In the genomic region with DNA sequence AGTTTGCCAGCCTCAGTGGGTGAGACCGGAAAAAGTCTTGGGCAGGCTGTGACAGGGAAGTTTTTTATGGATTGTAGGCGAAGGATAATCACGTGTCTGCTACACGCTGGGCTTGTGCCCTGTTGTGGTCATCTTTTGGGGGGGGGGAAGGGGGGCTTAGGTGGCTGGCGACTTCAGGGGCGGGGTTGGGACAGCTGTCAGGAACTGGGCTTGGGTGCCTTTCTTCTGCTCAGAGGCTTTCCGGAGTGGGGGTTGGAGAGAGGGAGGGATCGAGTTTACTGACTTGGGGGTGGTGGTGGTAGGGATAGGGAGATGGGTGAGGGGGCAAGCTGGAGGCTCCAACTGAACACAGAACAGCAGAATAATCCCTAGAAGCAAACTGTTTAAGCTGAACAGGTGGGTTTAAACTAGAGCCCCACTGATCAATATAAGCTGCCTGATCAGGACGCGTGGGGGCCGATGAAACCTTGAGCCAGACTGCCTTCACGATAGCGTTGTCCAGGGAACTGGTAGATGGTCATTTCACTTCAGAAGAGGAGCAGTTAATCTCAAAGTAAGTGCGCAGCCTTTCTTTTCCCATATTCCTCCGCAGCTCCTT, we compare ENCODE assay signal across 8 mouse cellular contexts.
DNase-seq lines count a peak whose midpoint lies in the region; ATAC-seq and TF ChIP-seq lines count a peak whose summit lies in the region.

No protein-coding gene starts in this region.

- no peak for TF ChIP-seq CTCF in kidney, postnatal 0 days (IDR thresholded peaks at IDR 0.05; ENCODE audit: low read depth)

- H3K4me1 ChIP-seq in lung, embryonic 16.5 days (replicated peaks; ENCODE audit: control insufficient read depth, insufficient read depth, low read length), result peaks cover 4% of the 10 kb centered on the region; the same call in 1 of the 2 replicates
- H3K4me1 ChIP-seq in forebrain, embryonic 14.5 days (ENCODE audit: control insufficient read depth, insufficient read depth, low read length), result peaks cover 2% of the 10 kb centered on the region; the same call in 1 of the 2 replicates
- H3K4me1 ChIP-seq in kidney, postnatal 0 days (replicated peaks; ENCODE audit: insufficient read depth, low read length), result 0 out of 2 replicates have a peak, but pooled peaks cover 2% of the 10 kb centered on the region
- H3K4me1 ChIP-seq in neural tube, embryonic 12.5 days, result peaks cover 9% of the 10 kb centered on the region

- peak overlapping the region; percentile 37 for H3K4me3 ChIP-seq in lung, embryonic 16.5 days (ENCODE audit: low read length)
- H3K4me3 ChIP-seq in forebrain, embryonic 14.5 days (ENCODE audit: low read depth, low read length), result peak overlapping the region; percentile 14
- H3K4me3 ChIP-seq in kidney, postnatal 0 days (replicated peaks; ENCODE audit: low read depth, low read length), result peak overlapping the region; percentile 33
- H3K4me3 ChIP-seq in neural tube, embryonic 12.5 days, result peak overlapping the region; percentile 14; the same call in 1 of the 2 replicates

- H3K36me3 ChIP-seq in lung, embryonic 16.5 days (ENCODE audit: control insufficient read depth, insufficient read depth, low read length), result no peaks in the 10 kb centered on the region
- H3K36me3 ChIP-seq in forebrain, embryonic 14.5 days (ENCODE audit: control insufficient read depth, insufficient read depth, low read length), result no peaks in the 10 kb centered on the region
- no peaks in the 10 kb centered on the region for H3K36me3 ChIP-seq in kidney, postnatal 0 days (ENCODE audit: insufficient read depth, low read length)
- no peaks in the 10 kb centered on the region for H3K36me3 ChIP-seq in neural tube, embryonic 12.5 days

- peak overlapping the region; percentile 2; the same call in 1 of the 2 replicates for H3K9ac ChIP-seq in lung, embryonic 16.5 days (ENCODE audit: low read length)
- no peak overlapping the region; the same call in 1 of the 2 replicates for H3K9ac ChIP-seq in forebrain, embryonic 14.5 days (ENCODE audit: low read length)
- H3K9ac ChIP-seq in kidney, postnatal 0 days (ENCODE audit: low read depth, low read length), result no peak overlapping the region
- no peak overlapping the region for H3K9ac ChIP-seq in neural tube, embryonic 12.5 days

- no peaks in the 10 kb centered on the region for H3K9me3 ChIP-seq in lung, embryonic 16.5 days (ENCODE audit: control insufficient read depth, low read length)
- H3K9me3 ChIP-seq in forebrain, embryonic 14.5 days (replicated peaks; ENCODE audit: control insufficient read depth, low read length), result no peaks in the 10 kb centered on the region
- no peaks in the 10 kb centered on the region for H3K9me3 ChIP-seq in kidney, postnatal 0 days (replicated peaks; ENCODE audit: low read length)
- no peaks in the 10 kb centered on the region for H3K9me3 ChIP-seq in neural tube, embryonic 12.5 days

- 4% methylated on average over 15 of the region's 15 CpGs for WGBS in lung, embryonic 16.5 days
- WGBS in forebrain, embryonic 14.5 days, result 6% methylated on average over 15 of the region's 15 CpGs
- 3% methylated on average over 15 of the region's 15 CpGs for WGBS in kidney, postnatal 0 days
- WGBS in neural tube, embryonic 12.5 days, result 8% methylated on average over 15 of the region's 15 CpGs

- no peak for DNase-seq in lung, postnatal 4 days
- no peak for DNase-seq in forebrain, embryonic 14.5 days (ENCODE audit: low spot score)
- peak; percentile 18 for DNase-seq in kidney, postnatal 0 days (ENCODE audit: low spot score)
- no peak for DNase-seq in urinary bladder, postnatal 14 days (ENCODE audit: low spot score)

- no peaks in the 10 kb centered on the region for H3K27me3 ChIP-seq in lung, embryonic 16.5 days (ENCODE audit: control insufficient read depth, insufficient read depth, low read depth, low read length)
- no peaks in the 10 kb centered on the region for H3K27me3 ChIP-seq in forebrain, embryonic 14.5 days (replicated peaks; ENCODE audit: control insufficient read depth, insufficient read depth, low read length)
- H3K27me3 ChIP-seq in kidney, postnatal 0 days (ENCODE audit: insufficient read depth, low read length), result no peaks in the 10 kb centered on the region
- no peaks in the 10 kb centered on the region for H3K27me3 ChIP-seq in neural tube, embryonic 12.5 days (replicated peaks)

- H3K27ac ChIP-seq in lung, embryonic 16.5 days (ENCODE audit: low read length), result no peak overlapping the region
- H3K27ac ChIP-seq in forebrain, embryonic 14.5 days (ENCODE audit: low read depth, low read length), result no peak overlapping the region
- H3K27ac ChIP-seq in kidney, postnatal 0 days, result no peak overlapping the region
- no peak overlapping the region for H3K27ac ChIP-seq in neural tube, embryonic 12.5 days

- ATAC-seq in lung, embryonic 16.5 days (ENCODE audit: low read depth), result peak; percentile 34; the same call in 1 of the 2 replicates
- peak; percentile 28; the same call in 1 of the 2 replicates for ATAC-seq in forebrain, embryonic 14.5 days
- ATAC-seq in kidney, postnatal 0 days (replicated peaks; ENCODE audit: low FRiP score, low read depth), result peak; percentile 27; the same call in 1 of the 2 replicates
- ATAC-seq in neural tube, embryonic 12.5 days (ENCODE audit: low FRiP score, low read depth), result peak; percentile 55; the same call in 1 of the 2 replicates
- no peak for ATAC-seq in inflammation-experienced regulatory T-cells, adult 6 months
- ATAC-seq in activated CD4-positive, CD25-positive, alpha-beta regulatory T cell, adult 4 months, result no peak

- H3K4me2 ChIP-seq in lung, embryonic 16.5 days (ENCODE audit: low read depth, low read length), result peak overlapping the region; percentile 64
- peak overlapping the region; percentile 47 for H3K4me2 ChIP-seq in forebrain, embryonic 14.5 days (ENCODE audit: low read length)
- peak overlapping the region; percentile 66 for H3K4me2 ChIP-seq in kidney, postnatal 0 days (ENCODE audit: low read length)
- H3K4me2 ChIP-seq in neural tube, embryonic 12.5 days (replicated peaks), result peak overlapping the region; percentile 63

Comparison
In these comparisons a context has a peak if more than half of its experiments do, and no peak if none do; other contexts are left out.
1. ATAC-seq: peak in lung, embryonic 16.5 days (single experiment), forebrain, embryonic 14.5 days (single experiment), kidney, postnatal 0 days (single experiment) and neural tube, embryonic 12.5 days (single experiment); none in inflammation-experienced regulatory T-cells, adult 6 months (single experiment) and activated CD4-positive, CD25-positive, alpha-beta regulatory T cell, adult 4 months (single experiment).
2. Peak in every context shown above with its lines, with median percentiles within 50 percentile points of each other: H3K4me2 ChIP-seq and H3K4me3 ChIP-seq.